Mouse (Mus musculus) neural tube, embryonic 14.5 days (tissue): Measurements from ENCODE around the gene Hcls1. TPM values are rescaled to one million over a fixed set of nuclear protein-coding genes. Genes with fewer than 3 reads are reported as not detected.

Experiments
- ATAC-seq: fragments of 200-750 bp; cut with Nextera tagmentation; 2 replicates; pipeline ENCODE4 v1.8.0; 2017; ENCODE audit warnings: low read depth, mild to moderate bottlenecking, moderate TSS enrichment, moderate library complexity
- H3K27ac ChIP-seq: fragments of 300-500 bp; sonication (generic); 2 replicates; pipeline ENCODE4 v1.5.1; 2014; ENCODE audit warnings: low read depth, mild to moderate bottlenecking, control low read depth, low read length, moderate library complexity, mixed read lengths
- H3K27me3 ChIP-seq: fragments of 300-500 bp; sonication (generic); 2 replicates; pipeline ENCODE4 v1.6.1; 2014; ENCODE audit warnings: low read length; ENCODE audit not compliant: control insufficient read depth, insufficient read depth
- H3K36me3 ChIP-seq: fragments of 300-500 bp; sonication (generic); 2 replicates; pipeline ENCODE4 v1.6.1; 2014; ENCODE audit warnings: low read length, mixed read lengths; ENCODE audit not compliant: control insufficient read depth, insufficient read depth
- H3K4me1 ChIP-seq: fragments of 300-500 bp; sonication (generic); 2 replicates; pipeline ENCODE4 v1.6.1; 2014; ENCODE audit warnings: low read length; ENCODE audit not compliant: control insufficient read depth, insufficient read depth
- H3K4me2 ChIP-seq: fragments of 300-500 bp; sonication (generic); 2 replicates; pipeline ENCODE4 v1.6.1; 2014; ENCODE audit warnings: mild to moderate bottlenecking, low read depth, low read length, control low read depth
- H3K4me3 ChIP-seq: fragments of 300-500 bp; sonication (generic); 2 replicates; pipeline ENCODE4 v1.5.1; 2014; ENCODE audit warnings: low read depth, low read length, control low read depth, mixed read lengths
- H3K9ac ChIP-seq: fragments of 300-500 bp; sonication (generic); replicated peaks from 2 replicates; pipeline ENCODE4 v1.6.1; 2014; ENCODE audit warnings: low read depth, mild to moderate bottlenecking, control low read depth, low read length, mixed read lengths
- H3K9me3 ChIP-seq: fragments of 300-500 bp; sonication (generic); 2 replicates; pipeline ENCODE4 v1.6.1; 2016; ENCODE audit warnings: low read length; ENCODE audit not compliant: control insufficient read depth
- WGBS: fragments of 180-500 bp; shearing (Covaris S2); extraction: QIAGEN DNeasy Blood & Tissue Kit; methylation state at CpG from one replicate; pipeline ENCODE4 v1.1.7; 2014; 5-methylcytosine and 5-hydroxymethylcytosine counted together
- polyA plus RNA-seq: library from polyadenylated mRNA; unstranded; fragments of >200 nt; fragmentation: Nextera tagmentation; extraction: Ambion mirVana; gene quantifications from 2 replicates; pipeline ENCODE4 v1.2.1, GENCODE M21; 2014

Gene Hcls1
- polyA plus RNA-seq, 1 experiment from 2014 or later = 0.39 TPM

DNA sequence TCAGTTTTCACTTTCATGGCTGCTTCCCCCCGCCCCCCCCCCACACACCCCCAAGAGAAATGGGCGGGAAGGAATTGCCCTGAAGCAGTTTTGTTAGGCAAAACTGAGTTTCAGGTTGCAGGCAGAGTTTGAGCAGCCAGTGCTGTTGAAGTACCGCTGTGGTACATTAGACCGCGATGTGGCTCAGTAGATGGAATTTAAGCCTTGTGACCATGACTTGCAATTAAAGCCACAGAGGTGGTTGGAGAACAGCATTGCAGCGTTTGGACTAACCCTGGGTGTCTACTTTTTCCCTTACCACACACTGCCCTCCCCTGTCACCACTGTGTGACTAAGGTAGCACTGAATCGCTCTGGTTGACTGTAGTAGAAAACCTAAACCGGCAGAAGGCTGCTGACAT is 54.7 kb downstream of the Hcls1 start:
- Histone ChIP-seq H3K4me2 (no peak overlapping the region), H3K4me3 (no peak overlapping the region), H3K27me3 (no peaks in the 10 kb centered on the region), H3K9ac (no peak overlapping the region), H3K4me1 (no peaks in the 10 kb centered on the region), H3K27ac (no peak overlapping the region), H3K9me3 (no peaks in the 10 kb centered on the region), H3K36me3 (no peaks in the 10 kb centered on the region)
- 75% methylated on average over 8 of the region's 8 CpGs for WGBS
- no peak for ATAC-seq

DNA sequence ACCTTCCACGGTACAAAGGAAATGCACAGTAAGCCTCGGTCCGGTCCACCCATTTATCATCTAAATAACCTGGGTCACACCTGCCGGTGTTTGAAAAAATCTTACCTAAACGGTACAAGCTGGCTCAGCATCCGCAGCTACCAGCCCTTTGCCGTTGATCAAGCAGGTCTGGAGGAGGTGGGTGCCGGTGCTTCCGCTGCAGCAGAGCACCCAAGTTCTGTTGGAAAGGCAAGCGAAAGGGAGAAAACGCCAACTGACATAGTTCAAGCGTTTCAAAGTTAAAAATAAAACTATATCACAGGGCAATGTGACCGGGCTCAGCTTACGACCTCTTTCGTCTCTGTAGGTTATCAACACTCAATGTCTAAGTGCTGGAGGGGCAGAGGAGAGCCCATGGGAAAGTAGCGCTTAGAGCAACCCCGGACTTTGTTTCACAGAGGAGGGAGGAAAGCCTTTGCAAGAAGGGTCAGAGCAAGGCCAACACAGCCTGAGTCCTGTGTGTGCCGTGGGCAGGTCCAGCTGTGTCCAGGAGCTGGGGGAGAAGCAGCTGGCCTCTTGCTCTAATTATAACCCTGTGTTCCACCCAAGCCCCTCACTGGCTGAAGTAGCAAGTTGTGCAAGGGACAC is 55.3 kb downstream of the Hcls1 start, which contains the start of gene Fbxo40:
TSS of gene Fbxo40 (minus strand) at position 469 of the 627 bp plus-strand sequence.
- ATAC-seq = no peak
- Histone ChIP-seq H3K27me3 (no peaks in the 10 kb centered on the region), H3K4me3 (no peak within 1 kb of the TSS), H3K36me3 (no peaks in the 10 kb centered on the region), H3K9ac (no peak within 1 kb of the TSS), H3K9me3 (no peaks in the 10 kb centered on the region), H3K4me1 (no peaks in the 10 kb centered on the region), H3K27ac (no peak within 1 kb of the TSS), H3K4me2 (no peak within 1 kb of the TSS)
- 82% methylated on average over 18 of the region's 18 CpGs for WGBS

DNA sequence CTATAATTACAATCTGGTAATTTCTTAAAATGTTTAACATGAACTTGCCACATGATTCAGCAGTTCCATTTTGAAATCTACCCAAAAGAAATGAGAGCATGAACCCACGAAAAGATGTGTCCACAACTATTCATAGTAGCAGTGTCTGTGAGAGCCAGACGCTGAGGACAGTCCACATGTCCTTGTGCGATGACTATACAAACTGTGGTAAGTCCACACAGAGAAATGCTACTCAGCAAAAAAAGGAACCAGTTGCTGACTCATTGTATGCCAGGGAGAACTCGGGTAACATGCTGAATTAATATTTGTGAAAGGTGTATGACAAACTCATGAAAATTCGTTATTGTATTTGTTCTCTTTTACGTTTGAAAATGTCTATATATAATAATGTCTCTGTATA is 62.9 kb downstream of the Hcls1 start:
- Histone ChIP-seq H3K4me3 (no peak overlapping the region), H3K27me3 (no peaks in the 10 kb centered on the region), H3K36me3 (no peaks in the 10 kb centered on the region), H3K4me1 (no peaks in the 10 kb centered on the region), H3K4me2 (no peak overlapping the region), H3K9ac (no peak overlapping the region), H3K9me3 (no peaks in the 10 kb centered on the region), H3K27ac (no peak overlapping the region)
- WGBS = 85% methylated on average over 6 of the region's 6 CpGs
- no peak for ATAC-seq

DNA sequence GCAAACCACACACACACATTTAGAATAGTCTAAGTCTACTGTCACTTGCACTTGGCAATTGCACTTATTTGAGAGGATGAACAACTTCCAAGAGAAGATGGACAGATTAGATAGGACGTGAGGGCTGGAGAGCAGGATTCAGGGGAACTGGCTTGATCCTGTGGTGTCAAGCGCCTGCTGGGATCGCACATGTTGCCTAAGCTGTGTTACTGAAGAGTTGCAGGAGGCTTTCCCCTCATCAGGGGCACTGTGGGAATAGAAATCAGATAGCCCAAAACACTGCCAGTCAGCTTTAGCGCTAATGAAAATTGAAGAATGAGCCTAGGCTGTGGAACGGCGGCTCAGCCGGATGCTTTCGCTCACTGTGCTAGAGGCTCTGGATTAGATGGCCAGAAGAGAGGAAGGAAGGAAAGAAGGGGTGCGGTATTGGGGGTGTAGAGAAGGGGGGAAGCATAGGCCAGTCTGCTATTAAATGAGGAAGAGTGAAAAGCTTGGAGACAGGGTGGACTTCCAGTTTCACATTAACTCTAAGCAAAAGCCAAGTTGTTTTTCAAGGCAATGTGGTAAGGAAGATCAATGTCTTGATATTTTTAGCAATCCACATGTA is 64.7 kb downstream of the Hcls1 start:
- ATAC-seq = no peak
- H3K4me2 ChIP-seq = no peak overlapping the region
- 89% methylated on average over 9 of the region's 9 CpGs for WGBS

DNA sequence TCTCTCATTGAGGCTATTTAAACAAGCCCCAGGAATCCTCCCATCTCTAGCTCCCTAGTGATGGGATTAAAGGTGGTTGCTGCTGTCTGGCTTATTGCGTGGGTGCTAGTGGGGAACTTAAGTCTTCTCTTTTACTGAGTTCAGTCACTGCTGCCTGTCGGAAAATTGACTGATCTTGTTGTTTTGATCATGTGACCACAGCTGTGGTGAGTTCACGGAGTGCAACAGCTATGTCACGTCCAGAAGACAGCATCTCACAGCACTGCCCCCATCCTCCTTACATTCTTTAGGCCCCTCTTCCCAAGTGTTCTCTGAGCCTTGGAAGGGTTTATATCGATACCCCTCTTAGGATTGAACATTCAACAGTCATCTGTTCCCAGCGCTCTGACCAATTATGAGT is 74.5 kb downstream of the Hcls1 start:
- WGBS = 79% methylated on average over 6 of the region's 6 CpGs
- H3K27ac ChIP-seq = no peak overlapping the region
- H3K4me2 ChIP-seq = no peak overlapping the region
- no peaks in the 10 kb centered on the region for H3K27me3 ChIP-seq
- H3K4me3 ChIP-seq = no peak overlapping the region
- H3K9ac ChIP-seq = no peak overlapping the region
- no peak for ATAC-seq
- peaks cover 7% of the 10 kb centered on the region for H3K4me1 ChIP-seq
- H3K36me3 ChIP-seq = no peaks in the 10 kb centered on the region
- no peaks in the 10 kb centered on the region for H3K9me3 ChIP-seq

More for the DNA sequence above, 64.7 kb downstream of the Hcls1 start:
- Histone ChIP-seq H3K4me1 (no peaks in the 10 kb centered on the region), H3K9me3 (no peaks in the 10 kb centered on the region), H3K27me3 (no peaks in the 10 kb centered on the region), H3K27ac (no peak overlapping the region), H3K4me3 (no peak overlapping the region), H3K9ac (no peak overlapping the region), H3K36me3 (no peaks in the 10 kb centered on the region)

DNA sequence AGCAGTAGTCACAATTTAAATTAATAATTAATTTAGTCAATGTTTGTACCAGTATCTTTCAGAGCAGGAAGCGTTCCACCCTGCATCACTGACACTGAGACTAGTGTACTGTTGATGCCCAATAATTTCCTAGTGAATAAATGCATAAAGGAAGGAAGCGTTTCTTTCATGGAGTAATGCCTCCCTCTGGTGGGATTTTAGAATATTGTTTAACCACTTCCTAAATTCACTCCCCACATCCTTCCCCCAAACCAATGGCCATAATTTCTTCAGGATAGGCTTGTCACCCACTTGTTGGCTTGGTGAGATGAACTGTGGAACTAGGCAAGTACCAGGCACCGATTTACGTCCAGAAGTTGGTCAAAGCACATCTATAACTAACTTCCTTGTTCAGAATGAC is 75.6 kb downstream of the Hcls1 start:
- H3K4me3 ChIP-seq = no peak overlapping the region
- WGBS = 59% methylated on average over 4 of the region's 4 CpGs
- peaks cover 7% of the 10 kb centered on the region for H3K4me1 ChIP-seq
- no peaks in the 10 kb centered on the region for H3K36me3 ChIP-seq
- no peaks in the 10 kb centered on the region for H3K9me3 ChIP-seq
- H3K4me2 ChIP-seq = no peak overlapping the region
- no peak overlapping the region for H3K27ac ChIP-seq
- no peak overlapping the region for H3K9ac ChIP-seq
- peak; percentile 41; the same call in 1 of the 2 replicates for ATAC-seq
- H3K27me3 ChIP-seq = no peaks in the 10 kb centered on the region

DNA sequence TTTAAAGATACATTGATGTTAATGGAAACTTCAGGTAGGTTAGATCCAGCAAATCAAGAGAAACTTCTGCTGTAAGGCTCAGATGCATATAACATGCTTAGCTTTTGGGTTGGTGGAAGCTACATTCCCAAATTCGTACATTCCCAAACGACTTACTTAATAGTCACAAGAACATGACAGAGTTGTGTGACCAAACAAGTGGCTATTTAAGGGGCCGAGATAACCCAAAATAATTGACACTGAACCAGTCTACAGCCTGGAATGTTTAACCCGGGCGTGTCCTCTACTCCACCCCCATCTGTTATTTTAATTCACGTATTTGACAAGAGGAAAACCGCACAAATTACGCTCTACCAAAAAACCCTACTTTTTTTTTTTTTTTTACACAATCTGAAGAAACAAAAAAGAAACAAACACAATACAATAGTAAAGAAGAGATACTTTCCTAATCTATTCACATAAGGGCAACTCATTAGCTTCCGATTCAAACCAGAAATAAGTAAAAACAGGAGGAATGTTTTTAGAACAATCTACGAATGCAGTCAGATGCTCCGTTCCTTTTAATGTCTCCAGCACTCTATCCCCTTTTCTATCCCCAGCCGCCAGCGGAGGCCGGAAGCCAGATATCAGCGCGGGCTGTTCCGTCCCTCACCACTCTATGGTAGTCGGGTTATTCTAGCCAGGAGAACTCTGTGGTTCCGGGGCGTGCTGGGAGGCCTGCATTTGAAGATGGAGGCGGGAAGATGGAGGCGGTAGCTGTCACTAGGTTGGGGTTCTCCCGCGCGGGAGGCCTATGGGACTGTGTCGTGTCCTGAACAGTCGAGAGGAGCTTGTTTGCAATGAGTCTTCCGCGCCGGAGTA is 76.5 kb downstream of the Hcls1 start, which contains the start of gene Polq:
TSS of gene Polq (plus strand) at position 726 of the 861 bp plus-strand sequence.
- H3K9me3 ChIP-seq = no peaks in the 10 kb centered on the region
- no peaks in the 10 kb centered on the region for H3K27me3 ChIP-seq
- peak; percentile 99 for ATAC-seq
- no peak within 1 kb of the TSS for H3K27ac ChIP-seq
- peaks cover 7% of the 10 kb centered on the region for H3K4me1 ChIP-seq
- peak within 1 kb of the TSS; percentile 85 for H3K4me2 ChIP-seq
- peak within 1 kb of the TSS; percentile 56 for H3K4me3 ChIP-seq
- 5% methylated on average over 30 of the region's 30 CpGs for whole genome bisulfite sequencing
- H3K36me3 ChIP-seq = no peaks in the 10 kb centered on the region
- H3K9ac ChIP-seq = peak within 1 kb of the TSS; percentile 37

DNA sequence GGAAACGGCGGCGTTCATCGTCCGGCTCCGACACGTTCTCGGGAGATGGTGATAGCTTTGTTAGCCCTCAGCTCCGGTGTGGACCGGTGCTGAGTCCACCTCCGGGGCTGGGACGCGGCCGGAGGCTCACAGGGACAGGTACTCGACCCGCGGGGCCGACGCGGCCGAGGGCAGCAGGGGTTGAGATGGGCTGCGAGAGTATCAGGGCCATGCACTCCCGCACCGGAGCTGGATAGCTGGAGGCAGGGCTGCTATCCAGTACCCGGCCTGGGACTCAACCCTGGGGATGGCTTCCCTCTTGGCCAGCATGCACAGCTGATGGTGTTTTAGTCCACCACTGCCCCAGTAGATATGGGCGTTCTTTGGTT is 77.1 kb downstream of the Hcls1 start:
- WGBS = under 1% methylated on average over 26 of the region's 26 CpGs
- peaks cover 7% of the 10 kb centered on the region for H3K4me1 ChIP-seq
- ATAC-seq = peak; percentile 69
- no peaks in the 10 kb centered on the region for H3K36me3 ChIP-seq
- H3K4me2 ChIP-seq = peak overlapping the region; percentile 85
- peak overlapping the region; percentile 37 for H3K9ac ChIP-seq
- peak overlapping the region; percentile 56 for H3K4me3 ChIP-seq
- H3K27ac ChIP-seq = no peak overlapping the region
- H3K27me3 ChIP-seq = no peaks in the 10 kb centered on the region
- H3K9me3 ChIP-seq = no peaks in the 10 kb centered on the region

DNA sequence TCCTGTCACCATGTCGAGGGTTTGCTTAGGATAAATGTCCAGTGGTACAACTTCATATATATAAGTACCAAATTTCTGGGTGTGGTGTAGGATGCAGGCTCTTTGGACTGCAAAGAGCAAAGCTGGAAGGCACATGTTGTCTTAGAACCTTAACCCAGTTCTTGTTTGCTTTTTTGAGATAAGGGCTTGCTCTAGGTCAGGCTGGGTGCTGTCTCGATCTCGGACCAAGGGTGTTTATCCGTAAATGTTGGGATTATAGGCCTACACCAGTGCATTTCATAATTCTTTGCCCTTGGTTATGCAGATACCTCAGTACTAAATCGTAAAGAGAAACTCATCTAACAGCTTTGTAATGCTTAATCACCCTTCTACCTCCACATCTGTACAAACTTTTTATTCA is 77.6 kb downstream of the Hcls1 start:
- ATAC-seq = no peak
- 69% methylated on average over 5 of the region's 5 CpGs for WGBS
- Histone ChIP-seq H3K9me3 (no peaks in the 10 kb centered on the region), H3K4me2 (peak overlapping the region; percentile 85), H3K27me3 (no peaks in the 10 kb centered on the region), H3K27ac (no peak overlapping the region), H3K9ac (peak overlapping the region; percentile 37; the same call in 1 of the 2 replicates), H3K4me1 (peaks cover 7% of the 10 kb centered on the region), H3K36me3 (no peaks in the 10 kb centered on the region), H3K4me3 (peak overlapping the region; percentile 56)
